Mouse (Mus musculus) kidney, embryonic 16.5 days (tissue): ENCODE measurements around the gene Polr3h. TPM values are rescaled to one million over a fixed set of nuclear protein-coding genes. Genes with fewer than 3 reads are reported as not detected.
A peak's percentile ranks its signal among the peaks of the same experiment; 100 is the strongest.
"Not testable (repeated sequence)": the region's sequence is repeated elsewhere in the genome, so short reads cannot be mapped to it uniquely, and the experiment has no call there.

Experiments used
- ATAC-seq: fragments of 200-750 bp; cut with Nextera tagmentation; 2 replicates; pipeline ENCODE4 v1.8.0; 2017; ENCODE audit warnings: moderate TSS enrichment; ENCODE audit not compliant: low FRiP score, low TSS enrichment
- H3K27ac ChIP-seq: fragments of 300-500 bp; sonication (generic); 2 replicates; pipeline ENCODE4 v1.5.1; 2014; ENCODE audit warnings: low read length
- H3K27me3 ChIP-seq: fragments of 300-500 bp; sonication (generic); 2 replicates; pipeline ENCODE4 v1.6.1; 2014; ENCODE audit warnings: low read length, control low read depth, mixed read lengths; ENCODE audit not compliant: insufficient read depth
- H3K36me3 ChIP-seq: fragments of 300-500 bp; sonication (generic); 2 replicates; pipeline ENCODE4 v1.6.1; 2014; ENCODE audit warnings: low read length, control low read depth, mixed read lengths; ENCODE audit not compliant: insufficient read depth
- H3K4me1 ChIP-seq: fragments of 300-500 bp; sonication (generic); 2 replicates; pipeline ENCODE4 v1.6.1; 2014; ENCODE audit warnings: low read length, control low read depth, mixed read lengths; ENCODE audit not compliant: insufficient read depth
- H3K4me2 ChIP-seq: fragments of 300-500 bp; sonication (generic); replicated peaks from 2 replicates; pipeline ENCODE4 v1.6.1; 2014; ENCODE audit warnings: low read depth, low read length
- H3K4me3 ChIP-seq: fragments of 300-500 bp; sonication (generic); 2 replicates; pipeline ENCODE4 v1.5.1; 2014; ENCODE audit warnings: mild to moderate bottlenecking, low read length
- H3K9ac ChIP-seq: fragments of 300-500 bp; sonication (generic); replicated peaks from 2 replicates; pipeline ENCODE4 v1.6.1; 2014; ENCODE audit warnings: low read length
- H3K9me3 ChIP-seq: fragments of 300-500 bp; sonication (generic); 2 replicates; pipeline ENCODE4 v1.6.1; 2016; ENCODE audit warnings: low read length, control low read depth
- WGBS: fragments of 180-500 bp; shearing (Covaris S2); extraction: QIAGEN DNeasy Blood & Tissue Kit; methylation state at CpG from one replicate; pipeline ENCODE4 v1.1.7; 2014; 5-methylcytosine and 5-hydroxymethylcytosine counted together
- polyA plus RNA-seq: library from polyadenylated mRNA; unstranded; fragments of >200 nt; fragmentation: Nextera tagmentation; extraction: Ambion mirVana; gene quantifications from 2 replicates; pipeline ENCODE4 v1.2.1, GENCODE M21; 2015

The Polr3h gene
- polyA plus RNA-seq = 95.5 and 98.5 TPM in 2 replicates

DNA sequence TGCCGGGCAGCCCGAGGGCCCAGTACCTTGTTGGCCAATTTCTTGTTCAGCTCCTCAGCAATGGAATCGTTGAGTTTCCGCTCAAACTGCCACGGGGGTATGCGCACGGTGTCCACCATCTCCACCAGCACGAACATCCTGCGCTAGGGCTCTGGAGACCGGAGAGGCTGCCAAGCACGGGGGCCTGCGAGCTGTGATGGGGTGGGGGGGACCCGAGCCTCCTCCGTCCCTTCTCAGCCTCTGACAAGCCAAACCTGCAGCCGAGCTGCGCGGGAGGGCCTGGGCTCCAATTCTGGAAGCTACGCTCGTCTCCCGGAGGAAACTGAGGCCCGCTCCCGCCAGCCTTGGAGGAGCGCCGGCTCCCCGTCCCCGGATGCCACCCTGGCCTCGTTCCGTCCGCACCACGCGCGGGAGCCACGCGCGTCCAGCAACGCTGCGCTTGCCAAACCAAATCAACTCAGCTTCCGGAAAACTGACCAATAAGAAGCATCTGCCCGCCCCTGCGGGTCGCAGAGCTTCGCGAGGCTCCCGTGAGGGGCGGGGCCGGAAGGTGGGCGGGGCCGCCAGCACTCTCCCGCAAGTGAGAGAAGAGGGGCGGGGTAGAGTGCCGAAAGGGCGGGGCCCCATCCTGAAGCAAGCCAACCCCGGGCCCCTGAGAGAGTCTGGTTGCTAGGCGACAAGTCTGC is at the start of gene Polr3h:
TSS of gene Polr3h (minus strand) at position 481 of the 686 bp plus-strand sequence.
- peak; percentile 93 for ATAC-seq
- Histone ChIP-seq H3K9ac (peak within 1 kb of the TSS; percentile 82), H3K36me3 (no peaks in the 10 kb centered on the region), H3K4me2 (peak within 1 kb of the TSS; percentile 78), H3K27ac (peak within 1 kb of the TSS; percentile 55; the same call in 1 of the 2 replicates), H3K4me1 (peaks cover 46% of the 10 kb centered on the region), H3K27me3 (no peaks in the 10 kb centered on the region), H3K9me3 (no peaks in the 10 kb centered on the region), H3K4me3 (peak within 1 kb of the TSS; percentile 75)
- 1% methylated on average over 54 of the region's 54 CpGs for WGBS

DNA sequence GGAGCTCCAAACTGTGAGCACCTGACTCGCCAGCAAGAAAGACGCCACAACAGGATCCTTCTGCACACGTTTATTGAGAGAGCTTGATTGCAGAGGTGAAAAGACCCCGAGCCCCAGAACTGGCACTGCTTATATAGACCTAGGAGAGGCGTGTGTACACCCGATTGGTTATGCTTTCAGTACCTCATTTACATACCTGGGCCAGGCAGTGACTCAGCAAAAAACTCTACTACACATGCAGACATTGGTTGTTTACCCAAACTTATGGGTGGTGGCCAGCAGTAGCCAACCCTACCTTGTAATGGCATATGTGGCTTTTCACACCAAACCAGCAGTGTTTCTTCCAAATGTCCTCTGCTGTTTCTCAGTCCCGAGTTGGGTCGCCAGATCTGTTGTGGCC is 49.1 kb upstream of the Polr3h start:
- ATAC-seq, H3K4me2 ChIP-seq, H3K27me3 ChIP-seq, H3K4me1 ChIP-seq, H3K4me3 ChIP-seq, H3K27ac ChIP-seq, H3K9me3 ChIP-seq, H3K9ac ChIP-seq, H3K36me3 ChIP-seq: not testable (repeated sequence)
- 90% methylated on average over 8 of the region's 8 CpGs for WGBS

DNA sequence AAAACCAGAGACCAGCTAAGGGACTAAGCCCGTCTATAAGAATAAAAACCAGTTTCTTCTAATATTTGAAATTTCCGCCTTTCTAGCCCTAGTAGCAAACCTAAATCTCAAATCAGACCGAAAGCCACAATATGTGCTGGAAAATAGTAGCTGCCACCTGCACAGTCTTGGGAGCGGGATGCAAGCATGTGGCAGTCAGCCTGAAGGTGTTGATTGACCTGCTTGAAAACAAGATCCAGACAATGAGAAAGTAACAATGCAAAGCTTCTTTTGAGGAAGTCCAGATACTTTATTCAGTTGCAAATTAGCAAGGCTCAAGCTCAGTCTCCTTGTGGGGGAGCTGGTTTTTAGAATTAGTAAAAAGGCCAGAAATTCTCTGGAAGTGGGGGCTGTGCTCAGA is 44.5 kb upstream of the Polr3h start:
- H3K27ac ChIP-seq, ATAC-seq, H3K27me3 ChIP-seq, H3K9ac ChIP-seq, H3K4me1 ChIP-seq, H3K36me3 ChIP-seq, H3K9me3 ChIP-seq, H3K4me2 ChIP-seq, H3K4me3 ChIP-seq: not testable (repeated sequence)
- WGBS = 92% methylated on average over 4 of the region's 4 CpGs

DNA sequence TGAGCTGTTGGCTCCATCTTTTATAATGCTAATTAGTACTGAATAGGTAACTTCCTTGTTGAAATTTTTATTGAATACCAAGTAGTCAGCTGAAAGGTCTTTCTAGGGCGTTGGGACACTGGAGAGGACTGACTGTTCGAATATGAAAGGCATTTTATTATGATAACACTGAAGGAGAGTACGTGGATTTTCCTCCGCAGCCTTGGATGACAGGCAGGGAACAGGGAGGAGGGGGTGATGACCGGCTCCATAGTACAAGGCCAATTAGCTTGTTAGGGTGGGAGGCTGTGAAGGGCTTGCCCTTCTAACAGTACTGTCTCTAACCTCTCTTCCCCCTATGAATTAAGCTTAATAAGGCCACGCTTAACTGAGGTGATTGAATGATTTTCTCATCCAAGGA is 43.6 kb upstream of the Polr3h start:
- WGBS = 76% methylated on average over 6 of the region's 6 CpGs
- H3K9me3 ChIP-seq, H3K27ac ChIP-seq, H3K4me3 ChIP-seq, H3K36me3 ChIP-seq, H3K4me2 ChIP-seq, ATAC-seq, H3K27me3 ChIP-seq, H3K4me1 ChIP-seq, H3K9ac ChIP-seq: not testable (repeated sequence)

DNA sequence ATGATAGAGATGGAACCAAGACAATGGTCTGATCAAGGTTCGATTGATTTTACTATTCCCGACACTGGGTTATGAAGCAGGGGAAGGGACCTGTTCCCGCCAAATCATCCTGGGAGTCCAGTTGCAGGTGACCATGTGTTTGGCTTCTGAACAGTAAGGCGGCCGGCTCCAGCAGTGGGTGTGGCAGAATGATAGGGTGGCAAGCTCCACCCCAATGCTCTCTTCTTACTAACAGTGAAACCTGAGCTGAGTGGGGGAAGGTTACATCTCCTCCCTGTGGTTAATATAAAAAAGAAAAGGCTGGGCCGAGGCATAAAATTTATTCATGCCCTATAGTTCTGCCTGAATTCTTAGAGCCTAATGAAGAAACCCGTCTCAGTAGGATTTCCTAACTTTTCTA is 43.1 kb upstream of the Polr3h start:
- no peak overlapping the region for H3K9ac ChIP-seq
- 41% methylated on average over 7 of the region's 7 CpGs for WGBS
- H3K36me3 ChIP-seq = no peaks in the 10 kb centered on the region
- H3K4me3 ChIP-seq = no peak overlapping the region
- H3K27ac ChIP-seq = no peak overlapping the region; the same call in 1 of the 2 replicates
- ATAC-seq = no peak
- H3K27me3 ChIP-seq = no peaks in the 10 kb centered on the region
- H3K4me1 ChIP-seq = no peaks in the 10 kb centered on the region
- H3K4me2 ChIP-seq = no peak overlapping the region
- H3K9me3 ChIP-seq = peaks cover 9% of the 10 kb centered on the region

DNA sequence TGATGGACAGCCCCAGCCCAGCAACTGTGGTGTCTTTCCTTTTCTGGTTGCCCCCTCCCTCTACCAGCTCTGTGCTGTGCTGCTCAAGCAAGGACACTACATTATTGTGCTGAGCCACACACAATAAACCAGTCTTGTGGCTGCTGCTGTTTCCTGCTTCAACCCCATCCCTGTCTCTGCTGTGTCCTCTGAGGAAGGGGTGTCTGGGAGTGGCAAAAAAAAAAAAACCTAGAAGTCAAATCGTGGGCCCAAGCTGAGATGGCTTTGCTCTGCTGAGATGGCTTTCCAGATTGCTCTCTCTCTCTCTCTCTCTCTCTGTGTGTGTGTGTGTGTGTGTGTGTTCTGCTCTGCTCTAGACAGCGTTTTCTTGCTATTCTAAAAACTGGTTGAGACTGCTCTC is 42.4 kb upstream of the Polr3h start:
- Histone ChIP-seq H3K36me3 (no peaks in the 10 kb centered on the region), H3K27me3 (no peaks in the 10 kb centered on the region), H3K9ac (no peak overlapping the region), H3K4me2 (no peak overlapping the region), H3K4me3 (no peak overlapping the region), H3K9me3 (peaks cover 9% of the 10 kb centered on the region), H3K27ac (no peak overlapping the region), H3K4me1 (no peaks in the 10 kb centered on the region)
- ATAC-seq = no peak
- WGBS = 57% methylated on average over 2 of the region's 2 CpGs

DNA sequence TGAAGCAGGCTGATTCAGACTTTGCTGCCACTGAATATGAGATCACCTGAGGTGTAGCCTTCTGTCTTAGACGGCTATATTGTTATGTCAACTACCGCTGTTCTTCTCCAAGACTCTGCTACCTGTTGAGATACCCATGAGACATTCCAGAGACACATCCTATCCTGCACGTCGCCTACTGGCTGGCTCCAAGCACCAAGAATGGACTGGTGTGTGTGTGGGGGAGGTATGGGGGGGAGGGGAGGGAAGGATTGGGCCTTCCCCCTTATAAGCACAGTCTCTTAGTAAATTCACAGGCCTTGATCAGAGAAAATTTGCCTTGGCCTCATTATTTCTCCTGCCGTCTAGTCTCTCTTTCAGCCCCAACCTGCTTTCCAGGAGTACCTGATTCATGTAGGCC is 41.8 kb upstream of the Polr3h start:
- WGBS = 88% methylated on average over 5 of the region's 5 CpGs
- no peaks in the 10 kb centered on the region for H3K4me1 ChIP-seq
- H3K27me3 ChIP-seq = no peaks in the 10 kb centered on the region
- no peak overlapping the region for H3K4me2 ChIP-seq
- no peaks in the 10 kb centered on the region for H3K36me3 ChIP-seq
- H3K9me3 ChIP-seq = peaks cover 5% of the 10 kb centered on the region
- no peak overlapping the region for H3K27ac ChIP-seq
- ATAC-seq = no peak
- no peak overlapping the region for H3K4me3 ChIP-seq
- no peak overlapping the region for H3K9ac ChIP-seq

DNA sequence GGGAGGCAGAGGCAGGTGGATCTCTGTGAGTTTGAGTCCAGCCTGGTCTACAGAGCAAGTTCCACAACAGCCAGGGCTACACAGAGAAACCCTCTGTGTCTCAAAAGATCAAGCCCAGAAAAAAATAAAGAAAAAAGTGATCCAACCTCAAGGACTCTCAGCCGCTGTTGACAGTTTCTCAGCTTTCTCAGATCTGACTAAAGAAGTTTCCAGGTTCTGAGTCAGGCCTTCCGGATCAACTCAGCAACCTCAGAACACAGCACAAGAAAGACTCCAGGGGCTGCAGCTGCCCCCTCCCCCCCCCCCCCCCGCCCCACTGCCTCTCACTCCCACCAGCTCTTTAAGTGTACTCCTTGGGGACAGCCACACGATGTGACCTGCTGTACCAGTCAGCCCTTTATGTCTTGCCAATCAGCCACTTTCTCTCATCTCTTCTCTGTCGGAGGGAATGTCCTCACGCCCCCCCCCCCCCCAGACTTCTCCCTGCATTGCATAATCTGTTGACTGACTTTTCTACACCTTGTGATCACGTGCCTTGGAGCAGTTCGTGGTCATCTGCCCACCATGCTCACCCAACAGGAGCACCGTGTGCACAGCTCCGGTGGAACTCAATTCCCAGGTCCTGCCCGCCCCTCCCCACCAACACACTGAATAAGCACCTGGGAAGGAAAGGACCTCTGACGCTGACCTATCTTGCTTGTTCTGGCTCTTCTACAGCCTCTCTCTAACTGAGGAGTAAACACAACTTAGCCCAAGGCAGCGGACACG is 40.2 kb upstream of the Polr3h start:
- H3K4me3 ChIP-seq = no peak overlapping the region
- WGBS = 80% methylated on average over 12 of the region's 14 CpGs
- no peaks in the 10 kb centered on the region for H3K9me3 ChIP-seq
- no peaks in the 10 kb centered on the region for H3K27me3 ChIP-seq
- H3K9ac ChIP-seq = no peak overlapping the region
- ATAC-seq = no peak
- no peak overlapping the region for H3K4me2 ChIP-seq
- no peak overlapping the region for H3K27ac ChIP-seq
- H3K4me1 ChIP-seq = no peaks in the 10 kb centered on the region
- H3K36me3 ChIP-seq = no peaks in the 10 kb centered on the region

DNA sequence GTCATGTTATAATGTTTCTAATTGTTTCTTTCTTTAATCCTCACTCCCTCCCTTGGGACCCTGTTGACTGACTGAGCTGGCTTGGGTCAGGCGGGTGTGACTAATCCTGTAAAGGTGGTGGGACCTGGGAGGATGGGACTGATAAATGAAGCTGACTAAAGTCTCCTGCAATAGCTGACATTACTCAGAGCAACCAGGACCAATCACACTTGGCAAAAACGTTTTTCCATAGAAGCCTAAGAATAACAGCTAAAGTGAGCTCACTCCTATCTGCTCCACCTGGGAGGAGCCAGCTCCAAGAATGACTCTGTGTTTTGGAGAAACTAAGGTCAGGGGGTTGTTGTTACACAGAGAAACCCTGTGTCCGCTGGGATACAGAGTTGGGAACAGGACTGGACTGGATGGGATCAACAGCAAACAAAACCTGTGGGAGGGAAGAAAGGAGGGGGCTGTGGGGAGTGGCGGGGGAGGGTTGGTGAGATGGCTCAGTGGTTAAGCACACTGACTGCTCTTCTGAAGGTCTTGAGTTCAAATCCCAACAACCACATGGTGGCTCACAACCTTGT is 39.0 kb upstream of the Polr3h start:
- ATAC-seq = no peak
- WGBS = 67% methylated on average over 4 of the region's 4 CpGs
- no peaks in the 10 kb centered on the region for H3K36me3 ChIP-seq

DNA sequence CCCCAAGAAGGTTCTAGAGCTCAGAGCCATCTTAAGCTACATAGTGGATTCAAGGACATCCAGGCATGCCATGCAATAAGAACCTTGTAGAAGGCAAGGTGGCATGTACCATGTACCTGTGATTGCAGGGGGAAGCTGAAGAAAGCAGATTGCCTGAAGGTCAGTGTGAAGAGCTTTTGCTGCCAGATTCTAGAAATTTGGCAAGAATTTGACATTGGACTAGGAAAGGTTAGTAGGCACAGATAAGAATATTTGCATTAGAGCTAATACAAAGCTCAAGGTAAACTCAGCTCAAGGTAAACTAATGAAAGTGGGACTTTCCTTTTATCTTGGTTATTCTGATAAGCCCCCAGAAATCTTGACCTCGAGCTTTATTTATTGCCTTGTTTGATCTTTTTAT is 38.2 kb upstream of the Polr3h start:
- WGBS = 39% methylated on average over 1 of the region's 1 CpGs
- H3K36me3 ChIP-seq = no peaks in the 10 kb centered on the region
- no peak overlapping the region for H3K9ac ChIP-seq
- no peak overlapping the region for H3K4me3 ChIP-seq
- H3K4me1 ChIP-seq = 0 out of 2 replicates have a peak, but pooled peaks cover 4% of the 10 kb centered on the region
- H3K27ac ChIP-seq = no peak overlapping the region
- ATAC-seq = no peak
- H3K4me2 ChIP-seq = no peak overlapping the region
- H3K9me3 ChIP-seq = no peaks in the 10 kb centered on the region
- no peaks in the 10 kb centered on the region for H3K27me3 ChIP-seq

More for the DNA sequence above, 39.0 kb upstream of the Polr3h start:
- no peak overlapping the region for H3K4me3 ChIP-seq
- H3K4me1 ChIP-seq = no peaks in the 10 kb centered on the region
- H3K9ac ChIP-seq = no peak overlapping the region
- H3K4me2 ChIP-seq = no peak overlapping the region
- H3K27ac ChIP-seq = no peak overlapping the region
- no peaks in the 10 kb centered on the region for H3K9me3 ChIP-seq
- no peaks in the 10 kb centered on the region for H3K27me3 ChIP-seq
